Mouse (Mus musculus) cerebellum, adult 9-10 months (tissue): Measurements from ENCODE around the gene Gm4791.

Experiments
- DNase-seq: peaks from one replicate; pipeline ENCODE4 v3.0.0; 2022

Gm4791 gene

DNA sequence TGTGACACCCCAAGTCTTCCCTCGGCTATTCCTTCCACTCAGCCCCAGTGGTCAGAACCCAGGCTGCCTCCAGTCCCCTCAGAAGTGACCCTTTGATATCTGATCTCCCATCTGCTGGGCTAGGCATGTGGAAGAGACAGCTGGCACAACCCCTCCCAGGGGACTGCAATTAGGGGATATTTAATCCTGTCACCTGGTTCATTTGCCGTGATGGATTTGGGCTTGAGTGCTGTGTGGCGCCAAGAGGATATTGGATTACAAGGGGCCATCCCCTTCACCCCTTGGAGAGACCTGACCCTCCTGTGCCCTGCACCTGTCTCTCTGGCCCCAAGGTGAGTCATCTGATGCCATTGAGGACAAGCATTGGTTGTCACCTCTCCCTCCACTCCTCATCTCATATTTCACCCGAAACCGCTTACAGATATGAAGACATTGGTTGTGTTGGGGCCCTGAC, at the start of gene Gm4791:
Gm4791 (plus strand) TSS at position 404 of the 454 bp plus-strand sequence.
- no peak for DNase-seq

DNA sequence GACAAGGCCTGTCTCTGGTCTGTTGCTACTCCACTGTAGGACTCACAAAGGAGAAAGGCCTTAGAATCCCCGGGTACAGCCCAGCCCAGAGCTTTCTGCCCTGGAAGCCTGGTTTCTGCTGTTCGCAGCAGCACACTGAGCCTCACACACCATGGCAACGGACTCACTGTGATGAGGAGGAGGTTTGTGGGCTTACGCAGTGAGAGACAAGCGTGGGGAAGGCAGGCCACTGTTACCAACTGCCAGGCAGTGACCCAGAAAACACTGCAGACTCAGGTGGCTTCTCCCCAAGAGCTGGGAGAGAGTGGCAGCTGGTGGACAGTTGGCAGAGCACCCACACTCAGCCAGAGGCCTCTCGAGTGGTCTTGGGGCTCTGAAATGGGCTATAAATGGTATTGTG, 42.3 kb upstream of the Gm4791 start:
- DNase-seq: peak; percentile 24

DNA sequence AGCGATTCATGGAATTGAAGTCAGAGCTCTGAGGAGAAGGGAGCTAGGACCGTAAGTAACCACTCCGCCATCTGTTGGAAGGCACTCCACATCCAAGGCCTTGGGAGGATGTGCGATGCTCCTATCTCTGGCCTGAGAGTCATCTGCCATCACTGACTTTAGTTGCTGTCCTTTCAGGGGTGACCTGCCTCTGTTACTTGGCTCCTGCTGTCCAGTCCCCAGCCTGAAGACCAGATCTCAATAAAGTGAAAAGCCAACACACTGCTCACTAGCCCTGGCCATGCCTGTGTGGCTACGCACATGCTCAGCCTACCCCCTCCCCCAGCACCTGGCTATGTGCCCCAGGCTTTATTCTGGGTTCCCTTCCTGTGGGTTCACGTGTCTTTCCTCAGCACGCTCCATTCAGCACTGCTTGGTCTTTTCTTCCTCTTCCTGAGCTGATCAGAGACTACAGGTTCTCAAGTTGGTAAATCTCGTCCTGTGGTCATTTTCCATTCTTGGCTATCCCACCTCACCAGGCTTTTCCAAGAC, 41.1 kb upstream of the Gm4791 start:
- no peak for DNase-seq

- DNase-seq: no peak
These were observed 32.5 kb upstream of the Gm4791 start for GRCm38 (mm10) chr9:46966028-46966427.

DNA sequence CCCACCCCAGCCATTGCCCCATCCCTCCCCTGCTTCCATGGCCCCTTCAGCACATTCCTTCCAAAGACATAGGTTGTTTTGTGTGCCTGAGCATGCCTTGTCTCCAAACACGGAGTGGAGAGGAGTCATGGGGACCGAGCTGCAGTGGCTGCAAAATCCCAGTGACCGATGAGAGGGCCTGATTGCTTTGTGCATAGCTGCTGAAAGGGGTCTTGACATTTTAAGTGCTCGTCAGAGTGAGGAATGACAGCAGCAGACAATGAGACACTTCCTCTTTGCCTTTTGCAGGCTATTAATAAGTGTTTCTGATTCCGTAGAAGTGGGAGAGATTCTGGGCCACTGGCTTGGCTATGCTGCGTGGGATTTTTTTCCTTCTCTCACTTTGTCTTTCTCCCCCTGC, 29.6 kb upstream of the Gm4791 start:
- no peak for DNase-seq

- DNase-seq: no peak
These were observed 29.1 kb upstream of the Gm4791 start for GRCm38 (mm10) chr9:46969406-46969805.

GRCm38 (mm10) chr9:46978806-46979205, 19.7 kb upstream of the Gm4791 start:
- DNase-seq: no peak

DNA sequence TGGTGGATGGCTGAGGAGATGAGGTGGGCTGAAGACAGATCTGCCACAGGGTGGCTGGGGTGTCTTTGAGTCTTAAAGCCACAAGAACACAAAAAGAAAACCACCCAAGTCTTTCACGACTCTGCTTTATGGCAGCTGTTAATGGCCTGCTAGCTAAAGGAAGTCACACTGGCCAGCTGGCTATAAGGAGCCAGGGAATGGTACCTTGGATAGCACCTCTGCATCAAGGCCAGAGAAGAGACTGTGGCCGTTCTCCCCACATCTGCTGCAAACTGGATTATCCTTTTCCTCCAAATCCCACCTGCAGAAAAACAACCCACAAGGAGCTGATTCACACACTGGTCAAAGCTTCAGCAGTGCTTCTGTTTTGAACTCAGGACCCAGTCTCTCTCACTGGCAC, 18.4 kb upstream of the Gm4791 start:
- no peak for DNase-seq

- no peak for DNase-seq
These were observed 15.1 kb upstream of the Gm4791 start for GRCm38 (mm10) chr9:46983471-46983870.

GRCm38 (mm10) chr9:47041569-47041968, 43.0 kb downstream of the Gm4791 start:
- no peak for DNase-seq
